Mouse (Mus musculus) splenic B cell, adult 2 months (primary cell): ENCODE measurements at regions not wholly inside any gene's neighbourhood (a gene's known extent, or its start where the extent isn't known, plus 50 kb on each side); places are given as distances from the start of the nearest gene placed in this dataset.

Experiments
- DNase-seq: peaks from one replicate; pipeline ENCODE4 v3.0.0-alpha.2; 2011; ENCODE audit warnings: low read depth, low spot score
- H3K27me3 ChIP-seq: 2 replicates; pipeline ENCODE4 v1.6.1; 2012; ENCODE audit warnings: mild to moderate bottlenecking, low read length, moderate library complexity, mixed read lengths; ENCODE audit not compliant: control insufficient read depth, poor library complexity, insufficient read depth, severe bottlenecking
- H3K36me3 ChIP-seq: 2 replicates; pipeline ENCODE4 v1.6.1; 2012; ENCODE audit warnings: mild to moderate bottlenecking, low read length, moderate library complexity, mixed read lengths; ENCODE audit not compliant: control insufficient read depth, poor library complexity, insufficient read depth, severe bottlenecking

GRCm38 (mm10) chr2:56083226-56083625, 647.5 kb downstream of the Kcnj3 start:
- no peaks in the 10 kb centered on the region for H3K36me3 ChIP-seq
- DNase-seq, result no peak
- no peaks in the 10 kb centered on the region for H3K27me3 ChIP-seq

DNA sequence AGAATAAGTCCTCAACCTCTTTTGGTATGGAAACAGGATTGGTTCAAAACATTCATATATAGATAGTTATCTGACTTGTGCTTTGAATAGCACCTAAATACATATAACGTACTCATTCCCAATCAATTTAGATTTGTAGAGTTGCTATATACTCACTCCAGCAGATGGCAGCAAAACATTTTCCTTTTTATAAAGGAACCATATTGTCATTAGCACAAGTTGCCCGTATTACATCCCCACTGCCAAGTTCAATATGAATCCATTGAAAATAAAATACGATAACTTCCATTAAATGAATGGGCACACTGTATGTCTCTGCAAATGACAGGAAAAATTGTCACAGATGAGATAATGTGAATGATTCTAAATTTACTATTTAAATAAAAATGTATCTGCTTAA, 673.8 kb downstream of the Kcnj3 start:
- DNase-seq, result no peak
- H3K36me3 ChIP-seq, result no peaks in the 10 kb centered on the region
- no peaks in the 10 kb centered on the region for H3K27me3 ChIP-seq

- Histone ChIP-seq H3K27me3 (no peaks in the 10 kb centered on the region), H3K36me3 (no peaks in the 10 kb centered on the region)
- DNase-seq, result no peak
Measured at GRCm38 (mm10) chr2:56109975-56110374, 674.2 kb downstream of the Kcnj3 start.

GRCm38 (mm10) chr2:56114469-56114868, 678.7 kb downstream of the Kcnj3 start:
- Histone ChIP-seq H3K27me3 (no peaks in the 10 kb centered on the region), H3K36me3 (no peaks in the 10 kb centered on the region)
- DNase-seq, result peak; percentile 8

DNA sequence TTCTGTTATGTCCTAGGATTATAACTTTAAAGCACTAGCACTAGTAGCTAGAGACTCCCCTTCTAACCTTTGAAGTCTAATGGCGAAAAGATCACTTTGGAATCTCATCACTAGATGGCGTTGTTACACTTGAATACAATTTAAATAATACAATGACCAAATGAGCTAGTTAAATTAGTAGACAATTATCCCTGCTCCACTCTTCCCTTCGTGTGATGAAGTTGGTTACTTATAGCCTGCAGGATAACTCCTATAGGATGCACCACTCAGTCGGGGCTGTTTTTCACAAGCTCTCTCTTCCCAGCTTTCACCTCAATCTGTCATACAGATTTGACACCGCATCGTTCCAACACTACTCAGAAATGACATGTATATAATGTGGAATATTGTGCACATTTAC, 683.6 kb downstream of the Kcnj3 start:
- Histone ChIP-seq H3K27me3 (no peaks in the 10 kb centered on the region), H3K36me3 (no peaks in the 10 kb centered on the region)
- no peak for DNase-seq

DNA sequence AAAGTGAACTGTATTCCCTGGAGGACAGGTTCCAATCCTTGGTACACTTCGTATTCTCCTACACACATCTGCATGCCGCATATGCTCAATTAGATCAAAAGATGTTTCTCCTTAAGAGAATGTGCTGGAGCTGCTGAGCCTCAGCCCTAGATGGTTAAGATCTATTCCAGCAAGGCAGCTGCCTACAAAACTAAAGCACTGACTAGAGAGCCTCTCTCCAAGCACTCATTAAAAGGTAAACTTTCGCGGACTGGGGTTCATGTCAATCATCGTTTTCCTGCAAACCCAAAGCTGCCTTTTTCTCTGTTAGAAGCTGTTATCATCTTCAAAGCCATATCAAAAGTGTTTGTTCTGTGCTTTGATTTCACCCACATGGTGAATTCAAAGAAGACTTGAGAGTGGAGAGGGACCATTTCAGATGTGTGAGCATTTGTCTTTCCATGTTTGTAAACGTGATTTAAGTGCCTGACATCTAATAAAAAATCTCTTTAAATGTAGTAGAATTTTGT, 711.4 kb downstream of the Kcnj3 start:
- H3K27me3 ChIP-seq, result no peaks in the 10 kb centered on the region
- no peak for DNase-seq
- no peaks in the 10 kb centered on the region for H3K36me3 ChIP-seq

GRCm38 (mm10) chr2:56196449-56196848, 760.7 kb downstream of the Kcnj3 start:
- Histone ChIP-seq H3K27me3 (no peaks in the 10 kb centered on the region), H3K36me3 (no peaks in the 10 kb centered on the region)
- no peak for DNase-seq

- DNase-seq, result no peak
- no peaks in the 10 kb centered on the region for H3K27me3 ChIP-seq
- no peaks in the 10 kb centered on the region for H3K36me3 ChIP-seq
Measured at GRCm38 (mm10) chr2:56227476-56227875, 791.7 kb downstream of the Kcnj3 start.

- H3K27me3 ChIP-seq, result no peaks in the 10 kb centered on the region
Measured at GRCm38 (mm10) chr2:56233042-56233441, 797.3 kb downstream of the Kcnj3 start.

DNA sequence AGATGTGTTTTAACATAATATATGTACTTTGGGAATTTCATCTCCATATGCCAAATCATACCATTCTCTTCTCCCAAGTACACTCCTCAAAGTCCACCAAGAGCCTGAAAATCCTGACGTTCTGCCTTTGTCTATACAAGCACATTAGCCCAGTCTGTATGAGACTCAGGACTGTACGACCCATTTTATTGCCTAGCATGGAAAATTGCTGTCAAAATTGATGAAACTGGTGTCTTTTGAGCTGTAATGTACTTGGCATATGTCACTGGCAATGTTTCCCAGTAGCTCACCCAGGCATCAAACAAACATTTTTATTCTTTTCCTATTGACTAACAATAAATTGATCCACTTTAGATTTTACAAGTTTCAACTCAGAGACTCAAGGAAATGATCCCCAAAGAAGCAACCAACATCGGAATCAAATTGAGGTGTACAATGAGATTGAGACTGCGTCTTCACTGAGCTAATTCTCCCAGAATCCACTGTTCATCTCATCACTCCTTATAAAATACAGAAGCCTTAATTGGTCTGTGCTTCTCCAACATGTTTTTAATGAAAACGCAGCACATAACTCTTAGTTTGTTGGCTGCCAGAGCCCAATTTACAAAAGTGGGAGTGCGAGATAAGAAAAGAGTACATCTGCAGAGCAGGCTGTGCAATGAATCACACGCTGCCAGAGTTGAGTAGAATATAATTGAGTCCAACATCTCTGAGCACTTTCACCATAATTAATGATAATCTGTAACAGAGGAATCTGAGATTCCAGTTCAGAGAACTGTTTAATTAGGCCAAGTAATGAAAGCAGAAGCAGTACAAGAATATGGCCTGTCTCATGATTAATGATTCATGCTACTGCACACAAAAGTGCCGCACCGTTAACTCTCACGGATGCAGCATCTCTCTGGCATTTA, 821.5 kb downstream of the Kcnj3 start:
- Histone ChIP-seq H3K27me3 (no peaks in the 10 kb centered on the region), H3K36me3 (no peaks in the 10 kb centered on the region)
- DNase-seq, result no peak

More at GRCm38 (mm10) chr2:56233042-56233441, 797.3 kb downstream of the Kcnj3 start:
- DNase-seq, result no peak
- H3K36me3 ChIP-seq, result no peaks in the 10 kb centered on the region

GRCm38 (mm10) chr2:56304920-56305319, 818.9 kb downstream of the Nr4a2 start:
- no peak for DNase-seq
- Histone ChIP-seq H3K36me3 (no peaks in the 10 kb centered on the region), H3K27me3 (no peaks in the 10 kb centered on the region)

- no peaks in the 10 kb centered on the region for H3K27me3 ChIP-seq
- H3K36me3 ChIP-seq, result no peaks in the 10 kb centered on the region
- DNase-seq, result no peak
Measured at GRCm38 (mm10) chr2:56321692-56322091, 802.1 kb downstream of the Nr4a2 start.

DNA sequence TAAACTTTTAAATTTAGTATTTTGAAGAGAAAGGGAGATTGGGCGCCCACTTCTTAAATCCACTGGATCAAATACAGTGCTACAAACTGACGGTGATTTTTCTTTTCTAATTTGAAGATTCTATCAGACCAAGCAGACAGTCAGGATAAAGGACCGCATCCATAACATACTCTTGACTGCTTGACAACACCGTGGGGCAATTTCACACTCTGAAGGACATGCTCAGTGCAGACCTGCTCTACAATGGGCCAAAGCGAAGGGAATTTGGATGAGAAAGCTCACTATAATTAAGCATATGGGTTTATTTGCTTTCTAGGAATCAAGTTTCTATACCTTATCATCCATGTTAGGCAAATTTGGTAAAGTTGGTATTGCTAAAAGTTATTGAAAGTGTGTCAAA, 801.3 kb downstream of the Nr4a2 start:
- Histone ChIP-seq H3K27me3 (no peaks in the 10 kb centered on the region), H3K36me3 (no peaks in the 10 kb centered on the region)
- DNase-seq, result no peak

- Histone ChIP-seq H3K27me3 (no peaks in the 10 kb centered on the region), H3K36me3 (no peaks in the 10 kb centered on the region)
- no peak for DNase-seq
Measured at GRCm38 (mm10) chr2:56335974-56336373, 787.8 kb downstream of the Nr4a2 start.

- Histone ChIP-seq H3K27me3 (no peaks in the 10 kb centered on the region), H3K36me3 (no peaks in the 10 kb centered on the region)
- no peak for DNase-seq
Measured at GRCm38 (mm10) chr2:56364065-56364464, 759.7 kb downstream of the Nr4a2 start.
